Mouse (Mus musculus) embryonic facial prominence, embryonic 14.5 days (tissue): ENCODE measurements at regions not wholly inside any gene's neighbourhood (a gene's known extent, or its start where the extent isn't known, plus 50 kb on each side); places are given as distances from the start of the nearest gene placed in this dataset.

Experiments used
- ATAC-seq: fragments of 200-750 bp; cut with Nextera tagmentation; 2 replicates; pipeline ENCODE4 v1.8.0; 2017; ENCODE audit warnings: low read depth, moderate number of reproducible peaks, moderate TSS enrichment
- DNase-seq: peaks from one replicate; pipeline ENCODE4 v3.0.0-alpha.2; 2015; ENCODE audit warnings: low spot score
- H3K27ac ChIP-seq: fragments of 300-500 bp; sonication (generic); replicated peaks from 2 replicates; pipeline ENCODE4 v1.5.1; 2014; ENCODE audit warnings: low read depth, mild to moderate bottlenecking, low read length, moderate library complexity
- H3K27me3 ChIP-seq: fragments of 300-500 bp; sonication (generic); replicated peaks from 2 replicates; pipeline ENCODE4 v1.6.1; 2014; ENCODE audit warnings: low read length; ENCODE audit not compliant: control insufficient read depth, insufficient read depth
- H3K36me3 ChIP-seq: fragments of 300-500 bp; sonication (generic); 2 replicates; pipeline ENCODE4 v1.6.1; 2014; ENCODE audit warnings: low read length, mixed read lengths; ENCODE audit not compliant: control insufficient read depth, insufficient read depth
- H3K4me1 ChIP-seq: fragments of 300-500 bp; sonication (generic); 2 replicates; pipeline ENCODE4 v1.6.1; 2014; ENCODE audit warnings: antibody characterized with exemption, low read length; ENCODE audit not compliant: control insufficient read depth, insufficient read depth
- H3K4me2 ChIP-seq: fragments of 300-500 bp; sonication (generic); 2 replicates; pipeline ENCODE4 v1.6.1; 2014; ENCODE audit warnings: low read depth, mild to moderate bottlenecking, low read length, moderate library complexity, mixed read lengths
- H3K4me3 ChIP-seq: fragments of 300-500 bp; sonication (generic); 2 replicates; pipeline ENCODE4 v1.5.1; 2014; ENCODE audit warnings: low read depth, mild to moderate bottlenecking, low read length
- H3K9ac ChIP-seq: fragments of 300-500 bp; sonication (generic); 2 replicates; pipeline ENCODE4 v1.6.1; 2014; ENCODE audit warnings: low read depth, mild to moderate bottlenecking, low read length, moderate library complexity, mixed read lengths
- H3K9me3 ChIP-seq: fragments of 300-500 bp; sonication (generic); 2 replicates; pipeline ENCODE4 v1.6.1; 2016; ENCODE audit warnings: low read length; ENCODE audit not compliant: control insufficient read depth
- WGBS: fragments of 180-500 bp; shearing (Covaris S2); extraction: QIAGEN DNeasy Blood & Tissue Kit; methylation state at CpG from one replicate; pipeline ENCODE4 v1.1.7; 2014; 5-methylcytosine and 5-hydroxymethylcytosine counted together

DNA sequence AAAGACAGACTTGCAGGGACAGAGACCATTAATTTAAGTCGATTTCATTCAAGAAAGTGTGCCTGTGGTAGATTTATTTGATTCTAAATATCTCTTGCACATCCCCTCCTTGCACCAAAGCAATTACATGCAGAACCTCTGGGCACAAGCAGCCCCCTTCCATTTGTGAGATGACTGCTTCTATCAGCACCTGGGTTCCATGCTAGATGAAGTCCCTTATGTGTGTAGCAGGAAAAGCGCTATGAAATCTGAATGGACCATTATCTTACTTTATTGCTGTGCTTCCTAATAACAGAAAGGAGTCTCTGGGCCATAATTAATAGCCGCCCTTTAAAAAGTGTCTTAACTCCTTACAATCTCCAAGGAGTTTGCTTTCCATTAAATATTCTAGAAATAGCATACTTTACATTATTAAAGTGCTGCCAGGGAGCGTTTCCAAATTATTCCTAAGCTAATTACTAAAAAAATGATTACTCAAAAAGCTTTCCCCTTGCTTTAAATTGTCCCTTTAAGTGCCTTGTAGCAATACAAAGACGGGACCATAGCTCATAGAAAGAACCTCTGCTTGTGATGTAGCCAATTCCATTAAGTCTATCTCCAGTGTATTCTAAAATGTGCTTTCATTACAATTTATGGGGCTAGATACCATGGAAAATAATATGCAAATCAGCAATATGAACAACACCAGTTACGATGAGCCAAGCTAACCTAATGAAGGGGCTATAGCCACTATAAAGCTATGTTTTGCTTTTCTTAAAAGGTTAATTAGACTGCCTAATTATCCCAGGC lies 508.1 kb upstream of the Rgma start:
- no peaks in the 10 kb centered on the region for H3K36me3 ChIP-seq
- peaks cover 3% of the 10 kb centered on the region; the same call in 1 of the 2 replicates for H3K4me1 ChIP-seq
- DNase-seq = no peak
- WGBS = 75% methylated on average over 6 of the region's 6 CpGs
- H3K4me2 ChIP-seq = no peak overlapping the region
- H3K27ac ChIP-seq = no peak overlapping the region
- no peak overlapping the region for H3K9ac ChIP-seq
- no peak for ATAC-seq
- no peaks in the 10 kb centered on the region for H3K9me3 ChIP-seq
- H3K4me3 ChIP-seq = no peak overlapping the region
- H3K27me3 ChIP-seq = no peaks in the 10 kb centered on the region

- H3K36me3 ChIP-seq = no peaks in the 10 kb centered on the region
- H3K9me3 ChIP-seq = no peaks in the 10 kb centered on the region
- no peak overlapping the region for H3K27ac ChIP-seq
- H3K9ac ChIP-seq = no peak overlapping the region
- no peak overlapping the region for H3K4me3 ChIP-seq
- no peak overlapping the region for H3K4me2 ChIP-seq
- no peaks in the 10 kb centered on the region for H3K27me3 ChIP-seq
- DNase-seq (no peak), ATAC-seq (no peak)
- H3K4me1 ChIP-seq = peaks cover 3% of the 10 kb centered on the region; the same call in 1 of the 2 replicates
- WGBS = 85% methylated on average over 4 of the region's 4 CpGs
Measured at GRCm38 (mm10) chr7:72869068-72869467, 506.2 kb upstream of the Rgma start.

GRCm38 (mm10) chr7:72900816-72901215 lies 474.5 kb upstream of the Rgma start:
- Histone ChIP-seq H3K27ac (no peak overlapping the region; the same call in 1 of the 2 replicates), H3K4me3 (no peak overlapping the region), H3K4me1 (no peaks in the 10 kb centered on the region; the same call in 1 of the 2 replicates), H3K4me2 (no peak overlapping the region), H3K9me3 (no peaks in the 10 kb centered on the region), H3K36me3 (no peaks in the 10 kb centered on the region), H3K27me3 (no peaks in the 10 kb centered on the region), H3K9ac (no peak overlapping the region)
- 35% methylated on average over 6 of the region's 6 CpGs for WGBS
- ATAC-seq = peak; percentile 67; the same call in 1 of the 2 replicates
- DNase-seq = peak; percentile 77

- Histone ChIP-seq H3K27ac (no peak overlapping the region), H3K36me3 (no peaks in the 10 kb centered on the region), H3K4me3 (no peak overlapping the region), H3K4me1 (no peaks in the 10 kb centered on the region; the same call in 1 of the 2 replicates), H3K27me3 (no peaks in the 10 kb centered on the region), H3K9ac (no peak overlapping the region), H3K9me3 (no peaks in the 10 kb centered on the region), H3K4me2 (no peak overlapping the region)
- ATAC-seq (no peak), DNase-seq (no peak)
- 66% methylated on average over 2 of the region's 2 CpGs for WGBS
Measured at GRCm38 (mm10) chr7:72905891-72906290, 469.4 kb upstream of the Rgma start.

DNA sequence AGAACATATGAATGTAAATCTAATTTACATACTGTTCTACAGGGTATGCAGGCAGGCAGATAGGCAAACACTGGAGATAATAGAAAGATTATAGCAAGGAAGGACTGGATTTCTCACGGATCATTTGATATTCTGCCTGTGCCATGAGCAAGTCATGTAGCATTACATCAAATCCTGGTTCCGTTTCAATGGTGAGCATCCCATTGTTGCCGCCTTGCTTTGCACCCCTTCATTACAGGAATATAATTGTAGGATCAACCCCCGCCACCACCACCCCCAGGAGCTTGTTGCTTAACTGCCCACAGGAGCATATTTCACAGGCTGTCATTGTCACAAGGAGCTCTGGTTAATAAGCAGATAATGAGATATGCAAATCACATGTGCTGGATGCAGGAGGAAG lies 468.8 kb upstream of the Rgma start:
- no peak overlapping the region for H3K9ac ChIP-seq
- no peaks in the 10 kb centered on the region for H3K4me1 ChIP-seq
- no peak overlapping the region for H3K4me3 ChIP-seq
- ATAC-seq (peak; percentile 33; the same call in 1 of the 2 replicates), DNase-seq (no peak)
- no peaks in the 10 kb centered on the region for H3K27me3 ChIP-seq
- no peak overlapping the region for H3K4me2 ChIP-seq
- WGBS = 79% methylated on average over 4 of the region's 4 CpGs
- H3K9me3 ChIP-seq = no peaks in the 10 kb centered on the region
- no peaks in the 10 kb centered on the region for H3K36me3 ChIP-seq
- H3K27ac ChIP-seq = no peak overlapping the region

DNA sequence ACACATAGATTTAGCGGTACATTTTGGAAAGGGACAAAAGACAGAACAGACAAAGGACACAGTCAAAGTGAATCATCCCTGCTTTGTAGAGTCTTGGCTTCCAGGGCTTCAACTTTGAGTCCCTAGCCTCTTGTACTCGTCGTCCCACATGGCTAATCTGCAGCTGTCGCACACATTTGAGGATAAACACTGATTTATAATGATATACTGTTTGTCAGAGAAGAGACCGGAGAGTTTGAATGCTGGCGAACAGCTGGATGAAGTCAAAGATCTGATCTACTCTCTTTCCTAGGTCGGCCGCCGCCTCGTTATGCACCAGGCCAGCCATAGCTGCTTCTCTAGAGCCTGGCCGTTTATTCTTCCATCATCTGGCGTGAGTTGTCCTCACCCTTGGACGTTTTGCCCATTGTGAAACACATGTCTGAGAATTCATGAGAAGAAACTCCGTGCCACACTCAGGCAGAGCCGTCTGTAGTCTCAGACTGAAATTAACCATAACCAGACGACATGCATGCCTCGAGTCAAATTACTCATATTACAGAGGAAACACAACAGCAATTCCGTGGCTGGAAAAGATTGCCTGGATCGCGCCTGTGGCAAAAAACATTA lies 448.4 kb upstream of the Rgma start:
- Histone ChIP-seq H3K27ac (peak overlapping the region; percentile 48), H3K4me1 (peaks cover 14% of the 10 kb centered on the region; the same call in 1 of the 2 replicates), H3K27me3 (no peaks in the 10 kb centered on the region; the same call in 1 of the 2 replicates), H3K4me2 (peak overlapping the region; percentile 33; the same call in 1 of the 2 replicates), H3K9me3 (no peaks in the 10 kb centered on the region), H3K4me3 (no peak overlapping the region), H3K36me3 (no peaks in the 10 kb centered on the region), H3K9ac (0 out of 2 replicates have a peak overlapping the region, but pooled peaks have one; percentile 11)
- DNase-seq (peak; percentile 81), ATAC-seq (peak; percentile 62; the same call in 1 of the 2 replicates)
- WGBS = 33% methylated on average over 20 of the region's 20 CpGs

GRCm38 (mm10) chr7:72938842-72939241 lies 436.5 kb upstream of the Rgma start:
- no peak overlapping the region for H3K4me3 ChIP-seq
- H3K9ac ChIP-seq = no peak overlapping the region
- H3K27me3 ChIP-seq = no peaks in the 10 kb centered on the region
- ATAC-seq (no peak), DNase-seq (no peak)
- H3K4me1 ChIP-seq = no peaks in the 10 kb centered on the region
- no peak overlapping the region for H3K4me2 ChIP-seq
- no peak overlapping the region for H3K27ac ChIP-seq
- WGBS = 80% methylated on average over 2 of the region's 2 CpGs
- H3K36me3 ChIP-seq = no peaks in the 10 kb centered on the region
- H3K9me3 ChIP-seq = no peaks in the 10 kb centered on the region

DNA sequence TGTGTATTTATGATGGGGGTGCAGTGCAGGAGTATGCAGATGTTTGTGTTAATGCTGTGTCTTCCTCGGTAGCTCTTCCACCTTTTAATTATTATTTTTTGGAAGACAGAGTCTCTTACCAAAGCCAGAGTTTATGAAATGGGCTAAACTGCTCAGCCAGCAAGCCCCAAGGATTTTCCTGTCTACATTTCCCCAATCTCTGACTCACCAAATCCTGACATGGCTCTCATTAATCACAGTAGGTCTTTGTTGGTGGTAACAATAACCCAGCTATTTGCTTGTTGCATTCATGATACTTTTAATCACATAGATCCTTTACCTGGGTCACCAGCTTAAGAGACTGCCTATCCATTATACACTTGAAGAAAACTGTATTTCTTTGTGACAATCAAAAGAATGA lies 427.8 kb upstream of the Rgma start:
- Histone ChIP-seq H3K36me3 (no peaks in the 10 kb centered on the region), H3K4me2 (no peak overlapping the region), H3K4me1 (peaks cover 7% of the 10 kb centered on the region; the same call in 1 of the 2 replicates), H3K27me3 (no peaks in the 10 kb centered on the region), H3K4me3 (no peak overlapping the region), H3K9ac (no peak overlapping the region), H3K9me3 (no peaks in the 10 kb centered on the region), H3K27ac (no peak overlapping the region)
- no peak for ATAC-seq
- WGBS = 60% methylated on average over 1 of the region's 1 CpGs
- DNase-seq = no peak
